Mouse (Mus musculus): ENCODE data around the gene Ap3b1. TPM values are rescaled to one million over a fixed set of nuclear protein-coding genes. Genes with fewer than 3 reads are reported as not detected.

Ap3b1 gene
- polyA plus RNA-seq, 1 experiment from 2014 or later, result 76.2 TPM

DNA sequence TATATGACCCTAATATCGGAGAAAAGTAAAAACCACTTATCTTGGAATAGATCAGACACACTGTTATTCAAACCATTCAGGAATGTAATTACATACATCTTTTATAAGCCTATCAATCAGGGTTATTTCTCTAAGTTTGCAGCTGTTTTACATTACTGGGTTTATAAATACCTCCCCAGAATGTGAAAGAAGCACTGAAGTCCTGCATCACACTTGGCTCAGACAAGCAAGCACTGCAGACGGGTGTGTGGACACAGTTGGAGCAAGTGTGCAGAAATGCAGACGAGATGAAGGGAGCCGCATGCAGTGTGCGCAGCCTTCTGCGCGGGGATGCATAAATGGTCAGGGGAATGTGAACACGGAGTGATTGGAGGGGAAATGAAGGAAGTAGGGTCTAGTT lies 149.6 kb downstream of the Ap3b1 start:
- DNase-seq (ENCODE audit: low read depth, low spot score) (no peak), ATAC-seq (no peak)
- POLR2A ChIA-PET, result no interaction called here
- in situ Hi-C loops (cut with MboI; ENCODE audit: low pct_unique_long_range_greater_than_20kb), result no loop called here
- no peaks in the 10 kb centered on the region for H3K27me3 ChIP-seq
- no peak for TF ChIP-seq CTCF (IDR thresholded peaks at IDR 0.05)
- CTCF ChIA-PET, result interaction anchor here (0.9 to 1.0 kb wide), 2 partner anchors 8 to 9 kb away, joined by 3 read pairs; no protein-coding TSS in a partner anchor

- no peaks in the 10 kb centered on the region for H3K27me3 ChIP-seq
- TF ChIP-seq CTCF (IDR thresholded peaks at IDR 0.05), result no peak
- in situ Hi-C loops (cut with MboI; ENCODE audit: low pct_unique_long_range_greater_than_20kb), result no loop called here
- POLR2A ChIA-PET, result no interaction called here
- DNase-seq (ENCODE audit: low read depth, low spot score) (no peak), ATAC-seq (no peak)
- CTCF ChIA-PET, result interaction anchor here (1.3 to 1.5 kb wide), 2 partner anchors 9 to 13 kb away, joined by 4 read pairs; no protein-coding TSS in a partner anchor
Observed at GRCm38 (mm10) chr13:94513157-94513767, 154.5 kb downstream of the Ap3b1 start.

- CTCF ChIA-PET, result interaction anchor here (1.3 to 1.5 kb wide), 2 partner anchors 9 to 14 kb away, joined by 4 read pairs; no protein-coding TSS in a partner anchor
- no peaks in the 10 kb centered on the region for H3K27me3 ChIP-seq
- POLR2A ChIA-PET, result no interaction called here
- no peak for TF ChIP-seq CTCF (IDR thresholded peaks at IDR 0.05)
- ATAC-seq, result no peak
- in situ Hi-C loops (cut with MboI; ENCODE audit: low pct_unique_long_range_greater_than_20kb), result no loop called here
- DNase-seq (ENCODE audit: low read depth, low spot score), result no peak
Observed at GRCm38 (mm10) chr13:94513898-94514297, 155.1 kb downstream of the Ap3b1 start.

DNA sequence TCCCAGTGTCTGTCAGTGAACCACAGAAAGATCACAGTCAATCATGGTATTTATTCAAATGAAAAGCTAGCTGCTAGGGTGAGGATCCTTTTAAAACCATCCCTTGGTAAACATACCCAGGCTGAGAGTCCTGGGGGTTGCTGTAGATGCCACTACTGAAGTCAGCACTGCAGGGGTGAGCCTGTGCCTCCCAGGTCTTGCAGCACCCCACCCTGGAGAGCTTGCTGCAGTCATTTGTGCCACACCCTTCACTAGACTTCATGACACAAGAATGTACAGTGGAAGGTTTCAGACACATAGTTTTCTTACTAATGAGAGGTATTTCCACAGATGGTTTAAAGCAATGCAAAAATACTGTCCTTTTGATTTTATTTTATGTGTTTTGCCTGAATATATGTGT lies 156.2 kb downstream of the Ap3b1 start:
- ATAC-seq, result peak; percentile 31
- no peak for TF ChIP-seq CTCF (IDR thresholded peaks at IDR 0.05)
- H3K27me3 ChIP-seq, result no peaks in the 10 kb centered on the region
- in situ Hi-C loops (cut with MboI; ENCODE audit: low pct_unique_long_range_greater_than_20kb), result no loop called here
- ChIA-PET CTCF (interaction anchor here (1.5 kb wide), 1 partner anchor 30 kb away, joined by 3 read pairs; no protein-coding TSS in a partner anchor), POLR2A (no interaction called here)
- no peak for DNase-seq (ENCODE audit: low read depth, low spot score)

- ATAC-seq, result no peak
- CTCF ChIA-PET, result interaction anchor here (1.2 to 1.4 kb wide), 2 partner anchors 9 to 10 kb away, joined by 3 to 4 read pairs; no protein-coding TSS in a partner anchor
Observed at GRCm38 (mm10) chr13:94516532-94516931, 157.8 kb downstream of the Ap3b1 start.

DNA sequence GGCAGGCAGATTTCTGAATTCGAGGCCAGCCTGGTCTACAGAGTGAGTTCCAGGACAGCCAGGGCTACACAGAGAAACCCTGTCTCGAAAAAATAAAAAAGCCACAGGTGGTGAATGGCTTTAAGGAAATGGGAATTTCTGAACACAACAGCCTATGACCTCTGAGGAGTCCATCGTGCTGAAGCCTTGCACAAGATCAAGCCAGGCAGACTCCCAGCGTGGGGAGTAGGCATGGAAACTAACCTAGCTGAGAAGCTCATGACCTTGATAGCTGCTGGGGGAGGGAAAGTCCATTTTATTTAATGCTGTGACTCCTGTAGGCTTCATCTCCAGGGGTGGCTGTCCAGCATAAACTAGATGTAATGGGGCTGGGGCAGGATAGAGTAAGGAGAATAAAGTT lies 159.4 kb downstream of the Ap3b1 start:
- TF ChIP-seq CTCF (IDR thresholded peaks at IDR 0.05), result no peak
- no peak for ATAC-seq
- ChIA-PET POLR2A (no interaction called here), CTCF (no interaction called here)
- no peaks in the 10 kb centered on the region for H3K27me3 ChIP-seq
- in situ Hi-C loops (cut with MboI; ENCODE audit: low pct_unique_long_range_greater_than_20kb), result no loop called here
- DNase-seq (ENCODE audit: low read depth, low spot score), result no peak

More at GRCm38 (mm10) chr13:94516532-94516931, 157.8 kb downstream of the Ap3b1 start:
- in situ Hi-C loops (cut with MboI; ENCODE audit: low pct_unique_long_range_greater_than_20kb), result no loop called here
- H3K27me3 ChIP-seq, result no peaks in the 10 kb centered on the region
- no peak for TF ChIP-seq CTCF (IDR thresholded peaks at IDR 0.05)
- POLR2A ChIA-PET, result no interaction called here
- DNase-seq (ENCODE audit: low read depth, low spot score), result no peak

DNA sequence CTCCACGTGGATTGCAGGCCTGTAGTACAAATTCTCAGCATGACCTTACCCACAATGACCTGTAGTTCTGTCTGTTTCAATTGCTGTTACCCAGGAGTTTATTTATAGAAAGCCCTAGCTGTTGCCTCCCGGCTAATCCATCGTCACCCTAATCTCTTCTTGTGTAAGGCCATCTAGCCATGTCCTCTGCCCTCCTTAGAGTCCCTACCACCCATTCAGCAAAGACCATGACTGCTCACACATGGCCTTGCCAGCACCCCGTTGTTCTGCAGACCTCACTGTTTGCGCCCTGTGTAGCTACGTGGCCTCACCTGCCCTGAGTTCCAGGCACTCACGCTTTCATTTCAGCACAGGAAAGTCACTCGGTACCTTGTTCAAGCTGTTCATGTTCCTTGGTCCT lies 160.5 kb downstream of the Ap3b1 start:
- CTCF ChIA-PET, result no interaction called here
- no peaks in the 10 kb centered on the region for H3K27me3 ChIP-seq
- POLR2A ChIA-PET, result no interaction called here
- in situ Hi-C loops (cut with MboI; ENCODE audit: low pct_unique_long_range_greater_than_20kb), result no loop called here
- DNase-seq (ENCODE audit: low read depth, low spot score), result no peak
- no peak for TF ChIP-seq CTCF (IDR thresholded peaks at IDR 0.05)
- no peak for ATAC-seq

DNA sequence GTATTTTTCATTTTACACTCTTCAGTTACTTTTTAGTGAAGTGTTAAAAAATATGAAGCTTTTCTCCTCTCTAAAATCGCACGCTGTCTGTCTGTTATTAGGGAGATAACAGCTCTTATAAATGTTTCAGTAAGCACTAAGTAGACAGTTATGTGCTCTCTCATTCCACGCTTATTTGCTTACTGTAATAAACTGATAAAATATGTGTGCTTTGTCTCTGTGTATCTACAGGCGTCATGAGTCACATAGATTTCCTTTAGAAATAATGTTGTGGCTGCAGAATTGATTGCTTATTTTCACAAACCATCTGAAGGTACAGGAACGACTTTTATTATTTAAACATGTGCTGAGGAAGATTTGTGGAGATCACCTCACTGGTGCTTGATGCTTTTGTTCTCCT lies 164.5 kb downstream of the Ap3b1 start:
- CTCF ChIA-PET, result interaction anchor here (1.0 to 1.3 kb wide), 2 partner anchors 9 to 69 kb away, joined by 4 read pairs; no protein-coding TSS in a partner anchor
- no peaks in the 10 kb centered on the region for H3K27me3 ChIP-seq
- DNase-seq (ENCODE audit: low read depth, low spot score) (no peak), ATAC-seq (no peak)
- in situ Hi-C loops (cut with MboI; ENCODE audit: low pct_unique_long_range_greater_than_20kb), result no loop called here
- no peak for TF ChIP-seq CTCF (IDR thresholded peaks at IDR 0.05)
- POLR2A ChIA-PET, result interaction anchor here (0.6 kb wide), 1 partner anchor 22 kb away, joined by 3 read pairs; no protein-coding TSS in a partner anchor

DNA sequence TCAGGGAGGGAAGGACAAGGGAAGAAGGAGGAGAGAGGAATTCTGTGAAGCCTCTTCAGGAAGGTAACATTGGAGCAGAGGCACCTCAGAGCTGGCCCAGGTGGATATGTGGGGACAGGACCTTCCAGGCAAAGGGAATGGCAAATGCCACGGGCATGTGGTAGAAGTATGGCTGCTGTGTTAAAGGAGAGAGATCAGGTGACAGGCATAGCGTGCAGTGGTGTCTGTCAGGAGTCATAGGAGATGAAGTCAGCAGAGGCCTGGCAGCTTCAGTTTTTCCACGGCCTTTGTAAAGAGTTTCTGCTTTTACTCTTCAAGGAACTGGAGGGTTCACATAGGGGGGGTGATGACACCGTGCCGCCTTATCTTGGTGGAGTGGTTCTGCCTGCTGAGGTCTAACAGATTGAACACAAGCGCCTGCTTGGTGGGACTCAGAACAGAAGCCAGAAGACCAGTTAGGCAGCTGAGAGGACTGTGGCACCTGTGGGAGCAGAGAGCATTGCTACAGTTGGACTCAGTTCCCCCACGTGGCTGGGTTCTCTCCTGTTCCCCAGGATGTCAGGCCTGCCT lies 166.0 kb downstream of the Ap3b1 start:
- in situ Hi-C loops (cut with MboI; ENCODE audit: low pct_unique_long_range_greater_than_20kb), result no loop called here
- DNase-seq (ENCODE audit: low read depth, low spot score) (no peak), ATAC-seq (no peak)
- no peak for TF ChIP-seq CTCF (IDR thresholded peaks at IDR 0.05)
- H3K27me3 ChIP-seq, result no peaks in the 10 kb centered on the region
- ChIA-PET CTCF (no interaction called here), POLR2A (interaction anchor here (0.6 kb wide), 1 partner anchor 9 kb away, joined by 3 read pairs; no protein-coding TSS in a partner anchor)

DNA sequence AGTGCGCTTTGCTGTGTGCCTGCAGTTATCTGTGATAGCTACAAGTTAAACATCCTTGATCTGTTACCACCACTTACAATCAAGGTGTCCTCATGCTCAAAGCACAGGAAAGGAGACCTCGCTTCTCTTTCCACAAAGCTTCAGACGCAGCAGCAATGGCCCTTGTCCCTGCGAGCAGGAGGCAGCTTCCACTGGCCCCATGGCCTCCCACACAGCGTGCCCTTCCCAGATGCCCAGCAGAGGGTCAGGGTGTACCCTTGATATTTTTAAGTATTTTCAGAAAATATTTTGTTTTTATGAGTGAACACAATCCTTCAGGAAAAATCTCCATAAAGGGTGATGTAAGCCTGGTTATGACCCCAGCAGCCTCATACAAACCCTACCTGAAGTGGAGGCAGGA lies 170.4 kb downstream of the Ap3b1 start:
- H3K27me3 ChIP-seq, result no peaks in the 10 kb centered on the region
- POLR2A ChIA-PET, result no interaction called here
- no peak for TF ChIP-seq CTCF (IDR thresholded peaks at IDR 0.05)
- in situ Hi-C loops (cut with MboI; ENCODE audit: low pct_unique_long_range_greater_than_20kb), result no loop called here
- no peak for ATAC-seq
- CTCF ChIA-PET, result no interaction called here
- DNase-seq (ENCODE audit: low read depth, low spot score), result no peak

GRCm38 (mm10) chr13:94533516-94533915 lies 174.8 kb downstream of the Ap3b1 start:
- TF ChIP-seq CTCF (IDR thresholded peaks at IDR 0.05), result no peak
- in situ Hi-C loops (cut with MboI; ENCODE audit: low pct_unique_long_range_greater_than_20kb), result no loop called here
- ATAC-seq (no peak), DNase-seq (ENCODE audit: low read depth, low spot score) (no peak)
- CTCF ChIA-PET, result no interaction called here
- no peaks in the 10 kb centered on the region for H3K27me3 ChIP-seq
- POLR2A ChIA-PET, result no interaction called here
